Mouse (Mus musculus) kidney, postnatal 0 days (tissue): ENCODE data around the gene Apbb2. TPM values are rescaled to one million over a fixed set of nuclear protein-coding genes. Genes with fewer than 3 reads are reported as not detected.
A peak's percentile ranks its signal among the peaks of the same experiment; 100 is the strongest.

Source experiments
- ATAC-seq: fragments of 200-750 bp; cut with Nextera tagmentation; replicated peaks from 2 replicates; pipeline ENCODE4 v1.8.0; 2017; ENCODE audit warnings: low read depth, moderate number of reproducible peaks, moderate TSS enrichment, moderate library complexity; ENCODE audit not compliant: low FRiP score
- DNase-seq: peaks from one replicate; pipeline ENCODE4 v3.0.0-alpha.2; 2016; ENCODE audit warnings: low spot score
- H3K27ac ChIP-seq: fragments of 300-500 bp; sonication (generic); 2 replicates; pipeline ENCODE4 v1.5.1; 2014; ENCODE audit warnings: mild to moderate bottlenecking
- H3K27me3 ChIP-seq: fragments of 300-500 bp; sonication (generic); 2 replicates; pipeline ENCODE4 v1.6.1; 2014; ENCODE audit warnings: low read length, mixed read lengths; ENCODE audit not compliant: insufficient read depth
- H3K36me3 ChIP-seq: fragments of 300-500 bp; sonication (generic); 2 replicates; pipeline ENCODE4 v1.6.1; 2014; ENCODE audit warnings: low read length, mixed read lengths; ENCODE audit not compliant: insufficient read depth
- H3K4me1 ChIP-seq: fragments of 300-500 bp; sonication (generic); replicated peaks from 2 replicates; pipeline ENCODE4 v1.6.1; 2014; ENCODE audit warnings: antibody characterized with exemption, low read length, mixed read lengths; ENCODE audit not compliant: insufficient read depth
- H3K4me2 ChIP-seq: fragments of 300-500 bp; sonication (generic); 2 replicates; pipeline ENCODE4 v1.6.1; 2014; ENCODE audit warnings: mild to moderate bottlenecking, low read length, moderate library complexity, mixed read lengths
- H3K4me3 ChIP-seq: fragments of 300-500 bp; sonication (generic); replicated peaks from 2 replicates; pipeline ENCODE4 v1.5.1; 2014; ENCODE audit warnings: low read depth, low read length
- H3K9ac ChIP-seq: fragments of 300-500 bp; sonication (generic); 2 replicates; pipeline ENCODE4 v1.6.1; 2014; ENCODE audit warnings: low read depth, low read length
- H3K9me3 ChIP-seq: fragments of 300-500 bp; sonication (generic); replicated peaks from 2 replicates; pipeline ENCODE4 v1.6.1; 2016; ENCODE audit warnings: low read length, inconsistent platforms, mixed read lengths
- CTCF ChIP-seq: IDR thresholded peaks from 2 replicates; pipeline ENCODE4 v1.5.1; 2016; ENCODE audit warnings: antibody characterized with exemption, low read depth, mild to moderate bottlenecking, moderate library complexity
- WGBS: fragments of 180-500 bp; shearing (Covaris S2); extraction: QIAGEN DNeasy Blood & Tissue Kit; methylation state at CpG from one replicate; pipeline ENCODE4 v1.1.7; 2014; 5-methylcytosine and 5-hydroxymethylcytosine counted together
- polyA plus RNA-seq: library from polyadenylated mRNA; unstranded; fragments of >200 nt; fragmentation: Nextera tagmentation; extraction: Ambion mirVana; gene quantifications from 2 replicates; pipeline ENCODE4 v1.2.1, GENCODE M21; 2015

Apbb2 gene
- polyA plus RNA-seq, 1 experiment from 2014 or later, result 47.0 TPM

- Histone ChIP-seq H3K36me3 (peaks cover 3% of the 10 kb centered on the region; the same call in 1 of the 2 replicates), H3K4me3 (no peak overlapping the region), H3K9ac (no peak overlapping the region), H3K9me3 (no peaks in the 10 kb centered on the region), H3K4me2 (no peak overlapping the region), H3K4me1 (no peaks in the 10 kb centered on the region), H3K27me3 (no peaks in the 10 kb centered on the region), H3K27ac (peak overlapping the region; percentile 20; the same call in 1 of the 2 replicates)
- WGBS, result 72% methylated on average over 6 of the region's 6 CpGs
- DNase-seq (no peak), ATAC-seq (no peak)
- no peak for TF ChIP-seq CTCF
Observed at GRCm38 (mm10) chr5:66378968-66379367, 239.6 kb downstream of the Apbb2 start.

- no peak overlapping the region for H3K4me3 ChIP-seq
- no peak overlapping the region for H3K4me2 ChIP-seq
- H3K9me3 ChIP-seq, result no peaks in the 10 kb centered on the region
- H3K4me1 ChIP-seq, result no peaks in the 10 kb centered on the region
- TF ChIP-seq CTCF, result no peak
- 0 out of 2 replicates have a peak, but pooled peaks cover 3% of the 10 kb centered on the region for H3K36me3 ChIP-seq
- DNase-seq (no peak), ATAC-seq (no peak)
- H3K9ac ChIP-seq, result no peak overlapping the region
- H3K27me3 ChIP-seq, result no peaks in the 10 kb centered on the region
- no peak overlapping the region for H3K27ac ChIP-seq
- WGBS, result 54% methylated on average over 14 of the region's 14 CpGs
Observed at GRCm38 (mm10) chr5:66376589-66377270, 241.9 kb downstream of the Apbb2 start.

GRCm38 (mm10) chr5:66374413-66374812 is 244.2 kb downstream of the Apbb2 start:
- Histone ChIP-seq H3K9me3 (no peaks in the 10 kb centered on the region), H3K27ac (no peak overlapping the region), H3K27me3 (no peaks in the 10 kb centered on the region), H3K9ac (no peak overlapping the region), H3K4me2 (no peak overlapping the region), H3K4me3 (no peak overlapping the region), H3K36me3 (0 out of 2 replicates have a peak, but pooled peaks cover 3% of the 10 kb centered on the region), H3K4me1 (no peaks in the 10 kb centered on the region)
- DNase-seq (no peak), ATAC-seq (no peak)
- TF ChIP-seq CTCF, result no peak
- 83% methylated on average over 4 of the region's 4 CpGs for WGBS

GRCm38 (mm10) chr5:66373515-66374164 is 244.9 kb downstream of the Apbb2 start:
- DNase-seq (no peak), ATAC-seq (no peak)
- 85% methylated on average over 13 of the region's 13 CpGs for WGBS
- TF ChIP-seq CTCF, result no peak
- Histone ChIP-seq H3K9ac (no peak overlapping the region), H3K9me3 (no peaks in the 10 kb centered on the region), H3K27me3 (no peaks in the 10 kb centered on the region), H3K4me3 (no peak overlapping the region), H3K4me2 (no peak overlapping the region), H3K27ac (no peak overlapping the region), H3K36me3 (0 out of 2 replicates have a peak, but pooled peaks cover 3% of the 10 kb centered on the region), H3K4me1 (no peaks in the 10 kb centered on the region)

GRCm38 (mm10) chr5:66371131-66371530 is 247.5 kb downstream of the Apbb2 start:
- H3K4me1 ChIP-seq, result peaks cover 8% of the 10 kb centered on the region; the same call in 1 of the 2 replicates
- no peak overlapping the region for H3K4me2 ChIP-seq
- TF ChIP-seq CTCF, result no peak
- DNase-seq, result no peak
- H3K9me3 ChIP-seq, result no peaks in the 10 kb centered on the region
- no peak overlapping the region for H3K9ac ChIP-seq
- no peak overlapping the region for H3K4me3 ChIP-seq
- H3K36me3 ChIP-seq, result 0 out of 2 replicates have a peak, but pooled peaks cover 3% of the 10 kb centered on the region
- H3K27me3 ChIP-seq, result no peaks in the 10 kb centered on the region
- no peak for ATAC-seq
- no peak overlapping the region for H3K27ac ChIP-seq

GRCm38 (mm10) chr5:66368966-66369365 is 249.6 kb downstream of the Apbb2 start:
- Histone ChIP-seq H3K9ac (no peak overlapping the region), H3K9me3 (no peaks in the 10 kb centered on the region), H3K4me1 (peaks cover 11% of the 10 kb centered on the region; the same call in 1 of the 2 replicates), H3K27me3 (no peaks in the 10 kb centered on the region), H3K36me3 (no peaks in the 10 kb centered on the region), H3K4me2 (no peak overlapping the region), H3K4me3 (no peak overlapping the region), H3K27ac (no peak overlapping the region)
- TF ChIP-seq CTCF, result peak; percentile 94
- 43% methylated on average over 7 of the region's 7 CpGs for WGBS
- DNase-seq (peak; percentile 78), ATAC-seq (no peak)
